Mouse (Mus musculus): ENCODE measurements around the gene Ica1. TPM values are rescaled to one million over a fixed set of nuclear protein-coding genes. Genes with fewer than 3 reads are reported as not detected.

Gene Ica1
- polyA plus RNA-seq, 1 experiment from 2014 or later, result 43.3 TPM

DNA sequence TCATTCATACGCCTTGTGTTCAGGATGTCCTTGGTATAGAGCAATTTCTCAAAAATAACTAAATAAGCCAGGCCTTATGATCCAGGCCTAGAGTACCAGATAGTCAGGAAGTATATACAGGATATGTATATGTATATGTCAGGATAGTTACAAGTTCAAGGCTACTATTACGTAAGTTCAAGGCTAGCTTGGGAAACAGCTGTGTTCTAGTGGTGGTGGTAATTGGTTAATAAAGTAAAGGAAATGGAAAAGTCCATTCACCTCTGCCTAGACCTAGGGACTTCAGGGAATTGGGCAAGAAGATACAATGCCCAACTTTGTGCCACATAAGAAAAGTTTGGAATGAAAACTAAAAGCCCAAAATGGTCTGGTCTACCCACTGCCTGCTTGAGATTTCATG is 61.7 kb downstream of the Ica1 start:
- WGBS, result 96% methylated on average over 2 of the region's 2 CpGs
- Histone ChIP-seq H3K27ac (replicated peaks) (no peak overlapping the region), H3K9ac (no peak overlapping the region), H3K9me3 (no peaks in the 10 kb centered on the region), H3K4me1 (replicated peaks) (no peaks in the 10 kb centered on the region), H3K27me3 (no peaks in the 10 kb centered on the region), H3K4me3 (no peak overlapping the region), H3K4me2 (no peak overlapping the region), H3K36me3 (no peaks in the 10 kb centered on the region)
- no peak for ATAC-seq (ENCODE audit: low read depth)

- H3K27ac ChIP-seq (replicated peaks), result no peak overlapping the region
- no peaks in the 10 kb centered on the region for H3K9me3 ChIP-seq
- no peaks in the 10 kb centered on the region for H3K27me3 ChIP-seq
- no peak overlapping the region for H3K4me2 ChIP-seq
- no peaks in the 10 kb centered on the region for H3K36me3 ChIP-seq
- no peak overlapping the region for H3K4me3 ChIP-seq
- WGBS, result 86% methylated on average over 5 of the region's 5 CpGs
- no peak for ATAC-seq (ENCODE audit: low read depth)
- H3K9ac ChIP-seq, result no peak overlapping the region
- no peaks in the 10 kb centered on the region for H3K4me1 ChIP-seq (replicated peaks)
Observed at GRCm38 (mm10) chr6:8711246-8711645, 67.0 kb downstream of the Ica1 start.

DNA sequence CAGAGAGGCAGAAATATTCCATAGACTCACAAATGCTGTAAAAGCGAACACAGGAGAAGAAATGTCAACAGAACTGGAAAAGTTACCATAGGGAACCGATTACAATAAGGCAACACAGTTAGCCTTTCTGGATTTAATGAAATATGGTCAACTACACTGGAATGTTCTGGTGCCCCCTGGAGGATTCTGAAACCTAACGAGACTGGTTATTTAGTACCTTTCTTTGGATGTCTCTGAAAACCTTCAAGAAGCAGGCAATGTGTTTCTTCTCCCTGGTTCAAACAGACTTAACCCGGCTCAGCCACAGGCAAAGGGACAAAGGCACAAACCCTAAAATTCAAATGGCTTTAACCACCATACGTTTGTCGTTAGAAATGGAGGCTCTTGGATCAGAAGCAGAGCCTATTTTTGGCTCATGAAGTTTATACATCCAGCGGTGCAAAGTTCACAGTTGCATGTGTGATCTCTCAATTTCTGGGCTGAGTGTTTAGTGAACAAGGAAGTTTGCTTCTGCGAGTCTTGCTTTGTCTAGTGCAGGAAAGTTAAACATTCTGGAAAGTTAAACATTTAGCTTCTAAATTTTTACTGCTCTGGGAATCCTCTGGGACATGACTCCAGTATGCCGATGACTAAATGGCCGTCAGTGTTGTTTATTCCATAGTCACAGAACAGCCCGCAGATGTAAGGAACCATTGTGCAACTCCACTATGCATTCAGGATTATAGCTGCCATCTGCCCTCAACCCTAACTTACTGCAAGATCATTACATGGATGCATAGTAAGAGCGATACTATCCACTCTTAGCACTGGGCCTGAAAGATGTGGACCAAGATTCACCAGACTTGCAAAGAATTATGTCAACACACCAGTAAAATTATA is 83.4 kb downstream of the Ica1 start:
- Histone ChIP-seq H3K9ac (no peak overlapping the region), H3K4me3 (no peak overlapping the region), H3K4me2 (no peak overlapping the region), H3K36me3 (no peaks in the 10 kb centered on the region), H3K9me3 (no peaks in the 10 kb centered on the region), H3K4me1 (replicated peaks) (peaks cover 19% of the 10 kb centered on the region), H3K27me3 (no peaks in the 10 kb centered on the region), H3K27ac (replicated peaks) (0 out of 2 replicates have a peak overlapping the region, but pooled peaks have one; percentile 33)
- ATAC-seq (ENCODE audit: low read depth), result no peak
- 59% methylated on average over 12 of the region's 12 CpGs for WGBS

- no peaks in the 10 kb centered on the region for H3K27me3 ChIP-seq
- no peaks in the 10 kb centered on the region for H3K9me3 ChIP-seq
- no peak overlapping the region for H3K9ac ChIP-seq
- H3K36me3 ChIP-seq, result no peaks in the 10 kb centered on the region
- 16% methylated on average over 10 of the region's 10 CpGs for WGBS
- peaks cover 19% of the 10 kb centered on the region for H3K4me1 ChIP-seq (replicated peaks)
- no peak overlapping the region for H3K4me3 ChIP-seq
- ATAC-seq (ENCODE audit: low read depth), result peak; percentile 74
- H3K4me2 ChIP-seq, result no peak overlapping the region
- H3K27ac ChIP-seq (replicated peaks), result peak overlapping the region; percentile 33; the same call in 1 of the 2 replicates
Observed at GRCm38 (mm10) chr6:8693926-8694635, 84.2 kb downstream of the Ica1 start.

- Histone ChIP-seq H3K4me1 (replicated peaks) (peaks cover 19% of the 10 kb centered on the region), H3K9me3 (no peaks in the 10 kb centered on the region), H3K4me2 (no peak overlapping the region), H3K9ac (no peak overlapping the region), H3K27me3 (no peaks in the 10 kb centered on the region), H3K27ac (replicated peaks) (peak overlapping the region; percentile 14; the same call in 1 of the 2 replicates), H3K4me3 (no peak overlapping the region), H3K36me3 (no peaks in the 10 kb centered on the region)
- WGBS, result 43% methylated on average over 11 of the region's 11 CpGs
- ATAC-seq (ENCODE audit: low read depth), result peak; percentile 53; the same call in 1 of the 2 replicates
Observed at GRCm38 (mm10) chr6:8693141-8693881, 85.0 kb downstream of the Ica1 start.

DNA sequence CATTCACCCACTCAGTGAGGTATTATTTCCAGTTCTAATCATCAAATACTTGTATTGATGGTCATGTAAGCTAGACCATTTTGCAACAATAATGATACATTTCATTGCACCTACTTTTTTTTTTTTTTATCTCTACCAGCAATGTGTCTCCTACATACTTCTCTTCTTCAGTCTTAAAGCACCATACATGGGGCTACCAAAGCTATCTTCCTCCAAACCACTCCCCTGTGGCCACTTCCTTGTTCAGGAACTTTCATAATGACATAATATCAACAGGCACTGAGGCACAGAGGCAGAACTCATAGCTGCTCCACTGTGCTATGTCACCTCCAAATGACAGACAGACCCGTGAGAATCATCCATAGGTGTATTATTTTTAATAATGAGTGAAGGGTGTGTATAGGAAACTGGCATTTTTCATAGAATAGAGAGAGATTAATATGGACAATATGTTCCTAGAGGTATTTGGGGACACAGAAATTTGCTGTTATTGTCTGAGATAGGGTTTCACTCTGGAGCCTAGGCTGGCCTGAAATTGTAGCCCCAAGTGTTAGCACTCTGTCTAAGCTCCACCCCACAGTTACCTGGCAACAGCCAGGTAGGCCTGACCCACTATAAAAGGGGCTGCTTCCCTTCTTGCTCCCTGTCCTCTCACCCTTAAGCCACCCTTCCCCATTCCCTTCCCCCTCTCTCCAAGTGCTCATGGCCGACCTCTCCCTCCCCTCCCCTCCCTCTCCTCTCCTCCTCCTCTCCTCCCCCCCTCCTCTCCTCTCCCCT is 86.9 kb downstream of the Ica1 start:
- H3K36me3 ChIP-seq, result no peaks in the 10 kb centered on the region
- ATAC-seq (ENCODE audit: low read depth), result no peak
- no peak overlapping the region for H3K27ac ChIP-seq (replicated peaks)
- no peak overlapping the region for H3K4me3 ChIP-seq
- H3K27me3 ChIP-seq, result no peaks in the 10 kb centered on the region
- no peaks in the 10 kb centered on the region for H3K9me3 ChIP-seq
- H3K4me2 ChIP-seq, result no peak overlapping the region
- H3K4me1 ChIP-seq (replicated peaks), result peaks cover 19% of the 10 kb centered on the region
- no peak overlapping the region for H3K9ac ChIP-seq
- WGBS, result 61% methylated on average over 2 of the region's 2 CpGs

GRCm38 (mm10) chr6:8690441-8690840 is 87.8 kb downstream of the Ica1 start:
- 75% methylated on average over 3 of the region's 3 CpGs for WGBS
- no peak for ATAC-seq (ENCODE audit: low read depth)
- Histone ChIP-seq H3K9ac (no peak overlapping the region), H3K27me3 (no peaks in the 10 kb centered on the region), H3K4me3 (no peak overlapping the region), H3K27ac (replicated peaks) (no peak overlapping the region), H3K9me3 (no peaks in the 10 kb centered on the region), H3K36me3 (no peaks in the 10 kb centered on the region), H3K4me1 (replicated peaks) (peaks cover 19% of the 10 kb centered on the region), H3K4me2 (no peak overlapping the region)

- no peak overlapping the region for H3K4me2 ChIP-seq
- WGBS, result 89% methylated on average over 14 of the region's 14 CpGs
- no peaks in the 10 kb centered on the region for H3K9me3 ChIP-seq
- no peaks in the 10 kb centered on the region for H3K4me1 ChIP-seq (replicated peaks)
- H3K4me3 ChIP-seq, result no peak overlapping the region
- H3K27ac ChIP-seq (replicated peaks), result no peak overlapping the region
- H3K27me3 ChIP-seq, result no peaks in the 10 kb centered on the region
- no peaks in the 10 kb centered on the region for H3K36me3 ChIP-seq
- H3K9ac ChIP-seq, result no peak overlapping the region
- no peak for ATAC-seq (ENCODE audit: low read depth)
Observed at GRCm38 (mm10) chr6:8686678-8687580, 91.4 kb downstream of the Ica1 start.

DNA sequence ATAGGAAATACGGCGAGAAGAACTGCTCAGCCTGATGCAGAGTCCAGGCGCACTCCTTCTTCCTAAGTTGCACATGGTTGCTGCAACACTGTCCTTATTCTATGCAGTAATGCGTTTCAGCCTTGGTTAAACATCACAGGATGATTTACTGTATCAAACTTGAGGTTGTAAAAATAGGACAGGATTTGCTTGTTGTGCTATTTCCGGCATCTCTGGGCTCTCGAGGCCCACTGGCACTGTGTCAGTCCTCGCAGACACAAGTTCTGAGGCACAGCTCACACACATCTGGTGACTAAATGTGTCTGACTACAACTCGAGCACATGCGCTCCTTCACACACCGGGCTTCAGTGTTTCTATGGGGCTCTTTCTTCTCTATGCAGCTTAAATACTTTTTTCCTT is 94.9 kb downstream of the Ica1 start:
- H3K4me2 ChIP-seq, result no peak overlapping the region
- no peak overlapping the region for H3K27ac ChIP-seq (replicated peaks)
- no peaks in the 10 kb centered on the region for H3K9me3 ChIP-seq
- H3K27me3 ChIP-seq, result no peaks in the 10 kb centered on the region
- WGBS, result 85% methylated on average over 10 of the region's 10 CpGs
- no peak overlapping the region for H3K9ac ChIP-seq
- H3K4me3 ChIP-seq, result no peak overlapping the region
- no peaks in the 10 kb centered on the region for H3K4me1 ChIP-seq (replicated peaks)
- no peaks in the 10 kb centered on the region for H3K36me3 ChIP-seq
- ATAC-seq (ENCODE audit: low read depth), result no peak

DNA sequence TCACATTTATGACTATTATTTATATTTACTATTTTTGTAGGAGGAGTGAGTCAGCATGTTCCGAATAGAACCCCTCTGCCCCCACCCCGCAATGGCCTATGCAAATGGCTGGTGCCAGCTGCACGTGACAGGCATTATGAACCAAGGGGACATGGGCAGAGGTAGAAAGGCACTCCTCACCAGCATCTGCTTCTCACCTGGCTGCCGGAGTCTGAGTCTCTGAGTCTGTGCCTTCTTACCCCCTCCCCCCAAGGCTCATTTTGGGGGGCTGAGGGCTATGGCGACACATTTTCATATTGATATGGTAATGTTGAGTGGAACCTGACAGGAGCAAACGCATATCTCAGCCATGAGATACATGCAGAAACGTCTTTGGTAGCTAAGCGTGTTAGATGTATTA is 97.4 kb downstream of the Ica1 start:
- Histone ChIP-seq H3K27ac (replicated peaks) (no peak overlapping the region), H3K4me1 (replicated peaks) (no peaks in the 10 kb centered on the region), H3K9ac (no peak overlapping the region), H3K4me2 (no peak overlapping the region), H3K36me3 (no peaks in the 10 kb centered on the region), H3K9me3 (no peaks in the 10 kb centered on the region), H3K27me3 (no peaks in the 10 kb centered on the region), H3K4me3 (no peak overlapping the region)
- ATAC-seq (ENCODE audit: low read depth), result no peak
- 88% methylated on average over 8 of the region's 8 CpGs for WGBS

DNA sequence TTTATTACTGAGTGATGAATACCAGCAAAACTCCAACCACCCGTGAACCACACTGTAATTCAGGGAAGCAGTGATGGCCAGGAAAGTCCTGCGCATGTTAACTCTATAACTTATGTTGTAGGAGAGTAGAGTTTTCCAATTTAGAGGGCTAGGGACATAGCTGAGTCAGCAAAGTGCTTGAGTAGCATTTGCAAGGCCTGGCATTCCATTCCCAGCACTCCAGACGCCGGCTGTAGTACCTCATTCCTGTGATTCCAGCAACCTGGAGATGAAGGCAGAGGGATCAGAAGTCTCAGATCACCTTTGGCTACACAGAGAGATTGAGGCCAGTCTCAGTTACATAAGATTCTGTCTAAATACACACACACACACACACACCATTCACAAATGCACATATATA is 105.3 kb downstream of the Ica1 start:
- no peak overlapping the region for H3K27ac ChIP-seq (replicated peaks)
- H3K9ac ChIP-seq, result no peak overlapping the region
- ATAC-seq (ENCODE audit: low read depth), result no peak
- no peak overlapping the region for H3K4me3 ChIP-seq
- no peaks in the 10 kb centered on the region for H3K27me3 ChIP-seq
- H3K4me2 ChIP-seq, result no peak overlapping the region
- H3K4me1 ChIP-seq (replicated peaks), result peaks cover 13% of the 10 kb centered on the region; the same call in 1 of the 2 replicates
- H3K9me3 ChIP-seq, result no peaks in the 10 kb centered on the region
- H3K36me3 ChIP-seq, result no peaks in the 10 kb centered on the region
- 90% methylated on average over 4 of the region's 4 CpGs for WGBS
